Mouse (Mus musculus) adrenal gland, postnatal 14 days (tissue): ENCODE results near the gene Gak. TPM values are rescaled to one million over a fixed set of nuclear protein-coding genes. Genes with fewer than 3 reads are reported as not detected.

Experiments used
- DNase-seq: peaks from one replicate; pipeline ENCODE4 v3.0.0; 2021; ENCODE audit warnings: mixed read lengths
- total RNA-seq: library from RNA; stranded (reverse); gene quantifications from 2 replicates; pipeline ENCODE4 v1.2.3, GENCODE M21; 2021

Gak gene
- total RNA-seq, 1 experiment from 2014 or later, result 73.1 TPM

- no peak for DNase-seq
These were observed 29.6 kb downstream of the Gak start for GRCm38 (mm10) chr5:108599923-108600322.

GRCm38 (mm10) chr5:108581361-108581891 lies 48.1 kb downstream of the Gak start:
- no peak for DNase-seq

- peak; percentile 28 for DNase-seq
These were observed 56.5 kb downstream of the Gak start for GRCm38 (mm10) chr5:108573054-108573453.

GRCm38 (mm10) chr5:108570991-108571390 lies 58.6 kb downstream of the Gak start:
- DNase-seq, result peak; percentile 68

GRCm38 (mm10) chr5:108567104-108567503 lies 62.5 kb downstream of the Gak start:
- no peak for DNase-seq

- DNase-seq, result no peak
These were observed 63.0 kb downstream of the Gak start for GRCm38 (mm10) chr5:108566523-108566922.

- no peak for DNase-seq
These were observed 64.2 kb downstream of the Gak start for GRCm38 (mm10) chr5:108565381-108565780.

- peak; percentile 42 for DNase-seq
These were observed 65.2 kb downstream of the Gak start for GRCm38 (mm10) chr5:108564346-108564745.

- DNase-seq, result no peak
These were observed 67.1 kb downstream of the Gak start for GRCm38 (mm10) chr5:108562483-108562882.

- no peak for DNase-seq
These were observed 72.6 kb downstream of the Gak start for GRCm38 (mm10) chr5:108556986-108557385.

GRCm38 (mm10) chr5:108554041-108554440 lies 75.5 kb downstream of the Gak start:
- no peak for DNase-seq

- DNase-seq, result no peak
These were observed 79.4 kb downstream of the Gak start for GRCm38 (mm10) chr5:108550207-108550594.

- peak; percentile 84 for DNase-seq
These were observed 79.9 kb downstream of the Gak start, which contains the start of gene Cplx1 for GRCm38 (mm10) chr5:108549489-108550206. Gene Cplx1, minus strand, starts transcription at chr5:108550024.

- DNase-seq, result no peak
These were observed 80.4 kb downstream of the Gak start for GRCm38 (mm10) chr5:108549137-108549488.

GRCm38 (mm10) chr5:108547636-108548035 lies 81.9 kb downstream of the Gak start:
- no peak for DNase-seq

- DNase-seq, result no peak
These were observed 85.9 kb downstream of the Gak start for GRCm38 (mm10) chr5:108543516-108544291.

GRCm38 (mm10) chr5:108534188-108534587 lies 95.4 kb downstream of the Gak start:
- no peak for DNase-seq

GRCm38 (mm10) chr5:108522597-108522996 lies 107.0 kb downstream of the Gak start:
- no peak for DNase-seq

GRCm38 (mm10) chr5:108521896-108522295 lies 107.7 kb downstream of the Gak start:
- no peak for DNase-seq

- DNase-seq, result peak; percentile 11
These were observed 108.5 kb downstream of the Gak start for GRCm38 (mm10) chr5:108521016-108521415.

- no peak for DNase-seq
These were observed 109.4 kb downstream of the Gak start for GRCm38 (mm10) chr5:108520153-108520552.
